Mouse (Mus musculus) stomach, embryonic 16.5 days (tissue): ENCODE data around the gene Cab39l. TPM values are rescaled to one million over a fixed set of nuclear protein-coding genes. Genes with fewer than 3 reads are reported as not detected.
A peak's percentile ranks its signal among the peaks of the same experiment; 100 is the strongest.
"Not testable (repeated sequence)": the region's sequence is repeated elsewhere in the genome, so short reads cannot be mapped to it uniquely, and the experiment has no call there.

Experiments used
- ATAC-seq: fragments of 200-750 bp; cut with Nextera tagmentation; 2 replicates; pipeline ENCODE4 v1.8.0; 2017; ENCODE audit warnings: moderate number of reproducible peaks, moderate TSS enrichment; ENCODE audit not compliant: insufficient read depth, low FRiP score
- H3K27ac ChIP-seq: fragments of 300-500 bp; sonication (generic); 2 replicates; pipeline ENCODE4 v1.5.1; 2014; ENCODE audit warnings: low read length
- H3K27me3 ChIP-seq: fragments of 300-500 bp; sonication (generic); 2 replicates; pipeline ENCODE4 v1.6.1; 2014; ENCODE audit warnings: low read length, control low read depth, mixed read lengths; ENCODE audit not compliant: control insufficient read depth, insufficient read depth
- H3K36me3 ChIP-seq: fragments of 300-500 bp; sonication (generic); 2 replicates; pipeline ENCODE4 v1.6.1; 2014; ENCODE audit warnings: low read length; ENCODE audit not compliant: control insufficient read depth, insufficient read depth
- H3K4me1 ChIP-seq: fragments of 300-500 bp; sonication (generic); 2 replicates; pipeline ENCODE4 v1.6.1; 2014; ENCODE audit warnings: low read length, control low read depth, mixed read lengths; ENCODE audit not compliant: control insufficient read depth, insufficient read depth
- H3K4me2 ChIP-seq: fragments of 300-500 bp; sonication (generic); 2 replicates; pipeline ENCODE4 v1.6.1; 2014; ENCODE audit warnings: low read depth, low read length, mixed read lengths
- H3K4me3 ChIP-seq: fragments of 300-500 bp; sonication (generic); replicated peaks from 2 replicates; pipeline ENCODE4 v1.5.1; 2014; ENCODE audit warnings: mild to moderate bottlenecking, low read length
- H3K9ac ChIP-seq: fragments of 300-500 bp; sonication (generic); 2 replicates; pipeline ENCODE4 v1.6.1; 2014; ENCODE audit warnings: low read length
- H3K9me3 ChIP-seq: fragments of 300-500 bp; sonication (generic); replicated peaks from 2 replicates; pipeline ENCODE4 v1.6.1; 2016; ENCODE audit warnings: low read length, control low read depth; ENCODE audit not compliant: control insufficient read depth
- WGBS: fragments of 180-500 bp; shearing (Covaris S2); extraction: QIAGEN DNeasy Blood & Tissue Kit; methylation state at CpG from one replicate; pipeline ENCODE4 v1.1.7; 2014; 5-methylcytosine and 5-hydroxymethylcytosine counted together
- polyA plus RNA-seq: library from polyadenylated mRNA; unstranded; fragments of >200 nt; fragmentation: Nextera tagmentation; extraction: Ambion mirVana; gene quantifications from 2 replicates; pipeline ENCODE4 v1.2.1, GENCODE M21; 2015

The Cab39l gene
- 43.5 TPM in 2 replicates for polyA plus RNA-seq

DNA sequence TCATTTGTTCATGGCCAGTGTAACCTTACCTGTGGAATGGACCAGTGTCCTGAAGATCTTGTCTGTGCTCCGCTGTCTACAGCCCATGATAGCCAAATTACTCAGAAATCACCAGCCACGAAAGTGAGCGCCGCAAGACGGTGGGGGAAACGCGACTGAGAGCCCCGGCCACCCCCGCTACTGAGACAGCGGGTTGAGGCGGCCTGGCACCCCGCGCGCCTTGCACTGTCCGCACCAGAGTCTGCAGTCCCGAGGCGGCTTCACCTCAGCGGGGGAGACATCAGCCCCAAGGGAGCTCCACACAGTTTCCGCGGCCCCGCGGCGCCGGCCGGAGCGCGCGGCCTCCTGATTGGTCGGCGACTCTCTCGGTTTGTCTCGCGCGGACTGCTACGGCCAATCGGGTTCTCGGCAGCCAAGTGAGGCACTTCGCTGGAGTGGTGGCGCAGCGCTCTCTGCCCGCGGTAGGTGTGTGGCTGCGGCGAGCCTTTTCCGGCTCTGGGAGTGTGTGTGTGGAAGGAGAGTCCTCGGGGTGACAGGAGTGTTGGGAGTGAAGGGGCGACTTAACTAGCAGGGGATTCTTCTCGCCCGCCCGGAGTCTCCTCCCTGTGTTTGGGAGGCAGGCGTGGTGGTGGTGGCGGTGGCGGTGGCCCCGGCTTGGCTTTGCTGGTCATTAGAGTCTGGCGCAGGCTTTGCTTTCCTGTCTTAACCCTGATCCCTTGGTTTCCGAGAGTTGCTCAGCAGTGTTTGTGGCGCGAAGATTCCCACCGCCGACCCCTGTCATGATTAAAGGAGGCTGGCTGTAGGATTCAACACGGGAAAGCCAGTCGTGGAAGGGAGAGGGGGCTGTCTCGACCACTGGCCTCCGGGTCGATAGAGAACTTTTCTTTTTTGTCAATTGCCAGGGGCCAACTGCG lies at the start of gene Cab39l, which contains the start of gene Setdb2:
TSS of gene Cab39l (plus strand) at position 415 of the 914 bp plus-strand sequence.
TSS of gene Setdb2 (minus strand) at position 327 of the 914 bp plus-strand sequence.
- peak within 1 kb of the TSS; percentile 83 for H3K4me2 ChIP-seq
- peak within 1 kb of the TSS; percentile 92 for H3K27ac ChIP-seq
- H3K36me3 ChIP-seq, result no peaks in the 10 kb centered on the region
- H3K9me3 ChIP-seq, result no peaks in the 10 kb centered on the region
- H3K9ac ChIP-seq, result peak within 1 kb of the TSS; percentile 94
- no peaks in the 10 kb centered on the region; the same call in 1 of the 2 replicates for H3K4me1 ChIP-seq
- H3K4me3 ChIP-seq, result peak within 1 kb of the TSS; percentile 95
- ATAC-seq, result peak; percentile 99
- under 1% methylated on average over 66 of the region's 66 CpGs for WGBS
- no peaks in the 10 kb centered on the region for H3K27me3 ChIP-seq

DNA sequence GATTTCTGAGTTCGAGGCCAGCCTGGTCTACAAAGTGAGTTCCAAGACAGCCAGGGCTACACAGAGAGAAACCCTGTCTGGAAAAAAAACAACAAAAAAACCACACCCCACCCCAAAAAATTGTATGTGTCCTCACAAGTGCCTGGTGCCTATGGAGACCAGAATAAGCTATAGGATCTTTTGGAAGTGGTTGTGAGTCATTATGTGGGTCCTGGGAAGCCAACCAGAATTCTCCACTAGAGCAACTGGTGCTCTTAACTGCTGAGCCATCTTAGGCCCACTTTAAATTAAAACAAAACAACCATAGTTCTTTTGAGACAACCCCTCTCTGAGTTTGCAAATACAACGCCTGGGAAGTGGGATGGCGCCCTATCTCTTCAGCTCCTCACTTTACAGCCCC lies 45.5 kb upstream of the Cab39l start, which contains the start of gene Phf11c:
TSS of gene Phf11c (minus strand) at position 101 of the 400 bp plus-strand sequence.
- Histone ChIP-seq H3K27me3 (no peaks in the 10 kb centered on the region), H3K27ac (no peak within 1 kb of the TSS), H3K36me3 (no peaks in the 10 kb centered on the region), H3K4me2 (no peak within 1 kb of the TSS), H3K4me3 (no peak within 1 kb of the TSS), H3K9me3 (no peaks in the 10 kb centered on the region), H3K4me1 (no peaks in the 10 kb centered on the region), H3K9ac (no peak within 1 kb of the TSS)
- WGBS, result 88% methylated on average over 3 of the region's 3 CpGs
- no peak for ATAC-seq

- Histone ChIP-seq H3K27ac (no peak overlapping the region), H3K36me3 (no peaks in the 10 kb centered on the region), H3K4me3 (no peak overlapping the region), H3K27me3 (no peaks in the 10 kb centered on the region), H3K4me2 (no peak overlapping the region), H3K9ac (no peak overlapping the region), H3K9me3 (no peaks in the 10 kb centered on the region), H3K4me1 (no peaks in the 10 kb centered on the region)
- WGBS, result 76% methylated on average over 2 of the region's 2 CpGs
- ATAC-seq, result no peak
Observed at GRCm38 (mm10) chr14:59396999-59397398, 43.8 kb upstream of the Cab39l start.

- ATAC-seq, H3K4me2 ChIP-seq, H3K27ac ChIP-seq, H3K9ac ChIP-seq, H3K36me3 ChIP-seq, H3K4me3 ChIP-seq, H3K27me3 ChIP-seq, H3K4me1 ChIP-seq, H3K9me3 ChIP-seq: not testable (repeated sequence)
- 93% methylated on average over 2 of the region's 2 CpGs for WGBS
Observed at GRCm38 (mm10) chr14:59414979-59415378, 25.8 kb upstream of the Cab39l start.

DNA sequence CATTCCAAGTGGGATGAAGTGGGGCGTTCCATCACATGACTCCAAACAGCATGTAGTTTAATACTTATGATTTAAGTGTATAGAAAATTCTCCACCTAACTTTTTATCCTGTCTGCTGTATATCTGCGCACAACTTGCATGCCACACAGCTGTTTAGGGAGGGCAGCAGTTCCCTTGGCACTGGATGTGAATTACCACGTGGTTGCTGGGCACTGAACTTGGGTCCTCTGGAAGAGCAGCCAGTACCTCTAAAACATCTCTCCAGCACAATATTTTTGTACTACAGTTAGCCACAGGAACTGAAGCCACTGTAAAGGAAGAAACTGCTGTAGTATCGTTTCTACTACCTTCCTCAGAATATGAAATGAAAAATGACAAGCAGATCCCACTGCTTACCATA lies 22.6 kb upstream of the Cab39l start:
- Histone ChIP-seq H3K4me2 (no peak overlapping the region), H3K9me3 (no peaks in the 10 kb centered on the region), H3K4me1 (no peaks in the 10 kb centered on the region), H3K27ac (no peak overlapping the region), H3K9ac (no peak overlapping the region), H3K4me3 (no peak overlapping the region), H3K27me3 (no peaks in the 10 kb centered on the region), H3K36me3 (no peaks in the 10 kb centered on the region; the same call in 1 of the 2 replicates)
- 81% methylated on average over 4 of the region's 4 CpGs for WGBS
- no peak for ATAC-seq

GRCm38 (mm10) chr14:59422912-59423663 lies 17.7 kb upstream of the Cab39l start:
- H3K4me2 ChIP-seq, result no peak overlapping the region
- no peak for ATAC-seq
- no peak overlapping the region for H3K9ac ChIP-seq

GRCm38 (mm10) chr14:59430556-59430955 lies 10.2 kb upstream of the Cab39l start:
- Histone ChIP-seq H3K36me3 (no peaks in the 10 kb centered on the region), H3K27me3 (no peaks in the 10 kb centered on the region), H3K4me2 (no peak overlapping the region), H3K9me3 (no peaks in the 10 kb centered on the region), H3K9ac (no peak overlapping the region), H3K4me1 (no peaks in the 10 kb centered on the region), H3K4me3 (no peak overlapping the region), H3K27ac (no peak overlapping the region)
- no peak for ATAC-seq
- WGBS, result 91% methylated on average over 1 of the region's 1 CpGs

More at GRCm38 (mm10) chr14:59422912-59423663, 17.7 kb upstream of the Cab39l start:
- no peak overlapping the region for H3K27ac ChIP-seq
- H3K9me3 ChIP-seq, result no peaks in the 10 kb centered on the region
- H3K27me3 ChIP-seq, result no peaks in the 10 kb centered on the region
- no peaks in the 10 kb centered on the region for H3K36me3 ChIP-seq
- no peak overlapping the region for H3K4me3 ChIP-seq
- WGBS, result 82% methylated on average over 11 of the region's 11 CpGs
- H3K4me1 ChIP-seq, result no peaks in the 10 kb centered on the region

DNA sequence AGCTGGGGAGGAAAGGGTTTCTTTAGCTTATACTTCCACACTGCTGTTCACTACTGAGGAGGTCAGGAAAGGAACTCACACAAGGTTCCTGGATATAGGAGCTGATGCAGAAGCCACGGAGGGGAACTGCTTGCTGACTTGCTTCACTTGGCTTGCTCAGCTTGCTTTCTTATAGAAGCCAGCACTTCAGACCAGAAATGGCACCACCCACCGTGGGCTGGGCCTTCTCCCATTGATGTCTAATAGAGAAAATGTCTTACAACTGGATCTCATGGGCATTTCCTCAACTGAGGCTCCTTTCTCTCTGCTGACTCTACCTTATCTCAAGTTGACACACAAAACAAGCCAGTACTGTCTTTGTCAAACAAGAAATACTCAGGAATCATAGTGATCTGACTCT lies 6.9 kb upstream of the Cab39l start:
- WGBS, result 60% methylated on average over 2 of the region's 2 CpGs
- H3K27ac ChIP-seq, result no peak overlapping the region
- H3K4me2 ChIP-seq, result no peak overlapping the region
- H3K4me1 ChIP-seq, result no peaks in the 10 kb centered on the region
- no peaks in the 10 kb centered on the region for H3K36me3 ChIP-seq
- no peak for ATAC-seq
- no peak overlapping the region for H3K4me3 ChIP-seq
- no peak overlapping the region for H3K9ac ChIP-seq
- H3K9me3 ChIP-seq, result no peaks in the 10 kb centered on the region
- no peaks in the 10 kb centered on the region for H3K27me3 ChIP-seq

DNA sequence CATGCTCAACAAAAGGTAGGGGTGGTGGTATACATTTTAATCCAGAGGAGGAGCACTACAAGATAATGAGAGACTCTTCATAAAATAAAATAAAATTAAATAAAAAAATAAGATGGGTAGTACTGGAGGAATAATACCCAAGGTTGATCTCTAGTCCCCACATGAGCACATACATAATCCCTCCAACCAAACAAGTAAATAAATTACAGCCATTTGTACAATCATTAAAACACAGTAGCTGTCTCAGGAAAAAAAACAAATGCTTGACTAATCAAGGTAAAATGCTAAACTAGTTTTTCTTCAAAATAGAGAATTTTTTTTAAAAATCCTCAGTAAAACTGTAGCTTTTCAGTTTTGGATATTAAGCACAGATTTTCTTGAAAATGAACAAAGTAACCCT lies 5.6 kb upstream of the Cab39l start:
- Histone ChIP-seq H3K4me1 (no peaks in the 10 kb centered on the region; the same call in 1 of the 2 replicates), H3K4me2 (no peak overlapping the region), H3K9ac (no peak overlapping the region), H3K9me3 (no peaks in the 10 kb centered on the region), H3K36me3 (no peaks in the 10 kb centered on the region), H3K27me3 (no peaks in the 10 kb centered on the region), H3K27ac (no peak overlapping the region), H3K4me3 (no peak overlapping the region)
- no peak for ATAC-seq
